Mouse (Mus musculus) lung, postnatal 10 days (tissue): ENCODE data around the gene Prdm9.
"Not testable (repeated sequence)": the region's sequence is repeated elsewhere in the genome, so short reads cannot be mapped to it uniquely, and the experiment has no call there.

Experiments used
- DNase-seq: peaks from one replicate; pipeline ENCODE4 v3.0.0; 2021

The Prdm9 gene

DNA sequence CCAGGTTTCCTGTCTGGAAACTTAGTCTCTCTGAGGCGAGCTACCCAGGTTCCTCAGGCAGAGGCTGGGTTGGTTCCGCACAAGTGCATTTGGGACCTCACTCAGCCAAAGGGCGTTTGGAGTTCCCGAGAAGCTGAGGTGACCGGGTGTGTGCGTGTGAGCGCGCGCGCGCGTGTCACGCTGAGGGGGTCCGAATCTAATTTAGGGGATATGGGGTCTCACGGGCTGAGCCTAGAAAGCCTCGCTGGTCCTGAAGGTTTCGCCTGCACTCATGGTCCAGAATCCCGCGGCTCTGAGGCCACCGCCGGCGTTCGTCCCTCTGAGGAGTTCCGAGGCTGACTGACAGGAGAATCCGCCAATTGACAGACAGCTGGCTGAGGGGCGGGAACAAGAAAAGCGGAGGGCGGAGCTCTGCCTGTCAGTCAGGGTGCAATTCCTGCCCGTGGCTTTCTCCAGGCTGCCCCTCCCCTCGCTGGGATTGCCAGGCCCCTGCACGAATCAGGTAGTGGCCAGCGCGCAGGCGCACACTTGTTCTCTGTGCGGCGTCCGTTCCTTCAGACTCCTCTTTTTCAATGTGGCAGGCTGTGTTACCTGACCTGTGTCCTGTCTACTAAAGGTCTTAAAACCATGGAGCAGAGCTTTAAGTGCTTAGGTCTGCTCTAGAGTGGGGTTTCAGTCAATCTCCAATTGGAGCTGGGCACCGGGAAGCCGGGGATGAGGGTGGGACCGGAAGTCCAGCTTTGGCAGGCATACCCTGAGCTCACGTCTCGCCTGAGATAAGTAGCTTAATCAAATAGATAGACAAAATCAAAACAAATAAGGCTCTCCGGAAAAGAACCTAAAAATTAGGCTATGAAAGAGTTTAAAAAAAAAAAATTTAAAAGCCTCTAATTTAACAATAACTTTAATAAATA is at the start of gene Prdm9:
Gene Prdm9, minus strand, starts transcription at position 341 of the 914 bp plus-strand sequence.
- DNase-seq, result peak; percentile 100

DNA sequence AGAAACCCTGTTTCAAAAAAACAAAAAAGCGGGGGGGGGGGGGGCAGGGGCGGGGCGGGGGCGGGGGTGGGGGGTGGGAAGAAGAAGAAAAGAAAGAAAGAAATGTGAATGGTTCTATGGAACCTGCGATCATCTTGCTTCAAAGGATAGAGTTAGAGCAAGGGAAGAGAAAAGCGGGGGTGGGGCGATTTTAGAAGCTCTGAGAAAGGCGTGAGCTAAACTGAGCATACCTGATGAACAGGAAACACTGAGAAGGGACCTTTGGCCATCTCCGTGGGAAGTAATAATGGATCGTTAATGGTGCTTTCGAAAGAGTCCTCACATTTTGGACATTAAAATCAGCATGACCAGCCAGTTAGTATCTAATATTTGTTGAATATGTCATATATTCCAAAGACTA is 35.3 kb upstream of the Prdm9 start:
- DNase-seq, result no peak

DNA sequence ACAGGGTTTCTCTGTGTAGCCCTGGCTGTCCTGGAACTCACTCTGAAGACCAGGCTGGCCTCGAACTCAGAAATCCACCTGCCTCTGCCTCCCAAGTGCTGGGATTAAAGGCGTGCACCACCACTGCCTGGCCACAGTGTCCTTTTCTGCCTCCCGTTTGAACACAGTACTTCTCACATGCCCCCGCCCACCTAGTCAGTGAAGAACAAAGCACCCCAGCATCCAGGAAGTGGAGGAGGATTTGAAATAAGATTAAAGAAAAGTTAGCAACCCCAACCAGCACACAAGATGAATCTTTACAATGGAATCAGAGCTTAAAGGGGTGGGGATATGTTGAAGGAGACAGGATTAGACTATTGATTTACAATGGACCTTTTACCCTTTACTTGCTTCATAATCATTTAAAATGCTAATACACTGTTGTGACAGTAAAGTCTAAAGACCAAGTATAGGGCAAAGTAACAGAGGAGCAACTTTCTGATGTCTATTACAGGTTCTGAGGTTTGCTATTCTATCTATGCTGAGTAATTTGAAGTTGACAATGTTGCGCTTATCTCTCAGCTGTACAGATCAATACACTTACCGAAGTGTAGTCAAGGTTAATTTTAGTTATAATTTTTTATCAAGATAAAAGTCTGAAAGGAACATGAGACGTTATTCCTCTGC is 27.2 kb upstream of the Prdm9 start:
- DNase-seq, result no peak

DNA sequence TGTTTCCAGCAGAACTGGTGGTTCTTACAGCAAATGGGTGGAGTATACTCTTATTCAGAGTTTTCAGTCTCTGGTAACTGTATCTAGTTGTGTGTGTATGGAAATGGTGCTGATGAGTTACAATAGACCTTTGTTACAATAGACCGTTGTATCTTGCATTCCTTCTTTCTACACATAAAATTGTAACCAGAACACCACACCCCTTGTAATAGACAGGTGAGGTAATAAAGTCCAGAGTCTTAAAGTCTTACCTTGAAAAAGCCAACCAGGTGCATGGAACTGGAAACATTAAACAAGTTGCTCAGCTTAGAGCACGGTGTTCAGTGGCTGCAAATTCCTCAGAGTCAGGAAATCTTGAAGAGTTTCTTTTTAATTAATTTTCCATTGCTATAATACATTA is 24.0 kb upstream of the Prdm9 start:
- no peak for DNase-seq

DNA sequence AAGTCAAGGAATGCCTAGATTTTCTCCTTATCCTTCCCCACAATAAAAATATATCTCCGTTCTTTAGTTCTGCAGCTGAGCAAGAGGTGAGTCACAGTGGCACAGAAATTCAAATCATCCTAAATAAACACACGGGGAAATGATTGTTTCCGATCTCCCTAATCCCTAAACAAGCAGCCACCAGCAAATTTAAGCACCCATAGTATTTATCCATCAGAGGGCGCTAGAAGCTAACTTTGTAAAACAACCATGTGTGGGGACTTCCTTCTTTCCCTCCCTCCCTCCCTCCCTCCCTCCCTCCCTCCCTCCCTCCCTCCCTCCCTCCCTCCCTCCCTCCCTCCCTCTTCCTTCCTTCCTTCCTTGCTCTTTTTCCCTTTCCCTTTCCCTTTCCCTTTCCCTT is 21.5 kb upstream of the Prdm9 start:
- no peak for DNase-seq

DNA sequence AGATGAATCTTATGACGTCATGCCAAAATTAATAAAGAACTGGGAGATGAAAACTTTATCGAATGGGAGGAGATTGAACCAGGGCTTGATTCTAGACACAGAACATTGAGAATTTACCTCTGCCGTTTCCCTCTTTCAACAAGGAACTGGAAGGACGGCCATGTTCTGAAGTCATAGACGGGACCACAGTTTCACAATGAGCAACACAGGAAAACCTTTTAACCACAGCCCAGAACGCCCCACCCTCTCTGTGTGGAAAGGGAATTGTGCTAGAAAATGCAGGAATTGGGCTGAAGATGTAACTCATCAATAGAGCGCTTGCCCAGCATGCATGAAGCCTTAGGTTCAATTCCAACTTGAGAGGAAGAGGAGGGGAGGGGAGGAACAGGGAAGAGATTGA is 18.9 kb upstream of the Prdm9 start:
- no peak for DNase-seq

DNA sequence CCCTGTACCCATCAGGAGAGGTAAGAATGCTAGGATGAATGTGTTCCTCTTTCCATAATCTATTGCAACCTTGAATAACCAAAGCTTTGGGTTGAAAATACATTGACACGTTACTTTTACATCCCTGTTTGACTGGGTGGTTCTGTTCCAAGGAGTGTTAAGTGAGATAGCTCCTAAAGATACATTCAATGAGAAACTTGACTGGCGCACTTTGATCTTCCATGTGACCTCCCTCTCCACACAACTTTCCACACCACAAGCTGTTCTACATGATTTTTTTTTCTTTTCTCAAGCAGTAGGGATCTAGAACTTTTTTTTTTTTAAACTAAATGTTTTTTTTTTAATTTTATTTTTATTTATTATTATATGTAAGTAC is 15.9 kb upstream of the Prdm9 start:
- no peak for DNase-seq

DNA sequence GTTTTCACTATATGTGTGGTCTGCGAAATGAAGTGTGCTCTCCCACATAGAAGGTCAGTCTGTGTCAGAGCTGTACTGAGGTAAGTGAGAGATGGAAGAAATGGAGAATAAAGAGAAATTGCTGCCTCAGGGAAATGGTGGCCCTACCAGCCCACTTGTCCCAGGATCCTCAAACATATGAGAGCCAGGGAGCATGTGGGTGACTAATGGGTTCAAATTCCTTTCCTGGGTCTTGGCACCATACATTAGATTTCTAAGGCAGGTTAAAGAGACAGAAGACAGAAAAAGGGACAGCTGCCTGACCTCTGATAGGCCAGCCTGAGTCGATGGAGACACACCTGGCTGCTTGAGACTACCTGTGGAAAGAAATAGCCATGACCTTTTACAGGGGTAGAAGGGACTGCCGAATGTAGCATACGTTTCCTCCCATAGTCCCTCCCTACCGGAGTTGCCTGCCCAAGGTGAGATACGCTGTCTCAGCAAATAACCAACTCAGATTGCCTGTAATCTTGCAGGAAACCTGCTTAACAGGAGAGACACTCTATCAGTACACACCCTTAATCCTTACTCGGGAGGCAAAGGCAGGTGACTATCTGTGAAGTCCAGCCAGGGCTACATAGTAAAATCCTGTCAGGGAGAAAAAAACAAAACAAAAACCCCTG is 15.4 kb upstream of the Prdm9 start:
- no peak for DNase-seq

DNA sequence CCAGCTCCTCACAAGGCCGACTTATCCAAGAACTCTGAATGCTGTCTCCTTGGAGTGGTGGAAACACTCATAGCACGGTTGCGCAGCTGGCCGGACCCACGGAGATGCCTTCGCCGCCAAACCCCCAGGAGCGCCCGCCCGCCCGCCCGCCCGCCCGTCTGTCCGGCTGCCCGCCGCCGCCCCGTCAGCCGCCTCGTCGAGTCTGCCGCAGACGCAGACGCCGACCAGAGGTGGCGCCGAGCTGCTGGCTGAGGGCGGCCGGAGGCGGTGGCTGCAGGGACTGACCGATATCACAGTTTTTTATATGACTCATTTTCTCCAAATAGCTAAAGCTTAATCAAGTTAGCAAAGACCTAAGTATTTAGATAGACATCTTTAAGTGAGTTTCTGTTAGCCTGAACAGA is 13.1 kb upstream of the Prdm9 start:
- DNase-seq, result peak; percentile 32

DNA sequence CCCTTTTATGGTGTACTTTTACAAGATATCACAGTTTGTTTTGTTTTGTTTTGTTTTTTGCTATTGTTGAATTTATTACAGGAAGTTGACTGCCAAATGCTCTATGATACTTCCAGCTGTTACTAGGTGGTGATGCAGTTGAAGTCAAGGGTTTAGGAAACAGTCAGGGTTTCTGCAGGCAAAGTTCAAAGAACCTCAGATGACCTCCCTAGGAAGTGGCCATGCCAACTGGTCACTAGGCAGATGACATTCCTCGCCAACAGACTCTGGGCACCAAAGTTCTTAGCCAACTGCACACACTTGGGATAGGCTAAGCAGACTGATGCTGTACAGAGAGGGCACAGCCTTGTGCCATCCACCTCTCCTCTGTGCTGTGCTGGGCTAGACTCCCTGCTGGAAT is 10.9 kb upstream of the Prdm9 start:
- DNase-seq, result no peak

DNA sequence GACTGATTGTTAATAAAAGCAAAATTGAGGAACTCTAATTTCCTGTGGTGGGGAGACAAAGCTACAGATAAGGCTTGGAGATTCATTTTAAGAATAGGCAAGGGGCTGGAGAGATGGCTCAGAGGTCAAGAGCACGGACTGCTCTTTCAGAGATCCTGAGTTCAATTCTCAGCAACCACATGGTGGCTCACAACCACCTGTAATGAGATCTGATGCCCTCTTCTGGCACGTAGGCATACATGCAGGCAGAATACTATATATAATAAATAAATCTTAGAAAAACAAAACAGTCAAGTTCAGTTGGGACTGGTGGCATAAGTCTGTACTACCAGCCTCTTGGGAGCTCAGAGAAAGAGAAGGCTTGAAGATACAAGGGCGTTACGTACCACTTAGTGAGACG is 2.8 kb upstream of the Prdm9 start:
- no peak for DNase-seq

DNA sequence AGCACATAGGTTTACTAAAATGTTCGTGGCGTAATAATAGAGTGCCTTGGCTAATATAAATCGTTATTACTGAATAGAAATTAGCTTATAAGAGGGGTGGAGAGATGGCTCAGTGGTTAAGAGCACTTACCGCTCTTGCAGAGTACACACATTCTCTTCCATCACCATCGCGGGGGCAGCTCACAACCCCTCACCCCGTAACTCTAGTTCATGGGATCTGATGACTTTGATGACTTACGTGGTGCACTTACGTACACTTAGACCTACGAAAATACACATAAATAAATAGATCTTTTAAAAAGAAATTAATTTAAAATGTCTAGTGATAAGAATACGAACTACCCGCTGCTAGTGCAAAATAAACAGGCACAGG is 760 bp upstream of the Prdm9 start:
- DNase-seq, result no peak

DNA sequence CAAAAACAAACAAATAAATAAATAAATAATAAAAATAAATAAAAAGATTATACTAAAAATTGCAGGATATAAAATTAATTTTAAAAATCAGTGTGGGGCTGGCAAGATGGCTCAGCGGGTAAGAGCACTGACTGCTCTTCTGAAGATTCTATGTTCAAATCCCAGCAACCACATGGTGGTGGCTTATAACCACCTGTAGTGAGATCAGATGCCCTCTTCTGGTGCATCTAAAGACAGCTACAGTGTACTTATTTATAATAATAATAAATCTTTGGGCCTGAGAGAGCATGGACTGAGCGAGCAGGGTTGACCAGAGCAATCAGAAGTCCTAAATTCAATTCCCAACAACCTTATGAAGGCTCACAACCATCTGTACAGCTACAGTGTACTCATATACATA is 4.2 kb downstream of the Prdm9 start:
- DNase-seq, result no peak

DNA sequence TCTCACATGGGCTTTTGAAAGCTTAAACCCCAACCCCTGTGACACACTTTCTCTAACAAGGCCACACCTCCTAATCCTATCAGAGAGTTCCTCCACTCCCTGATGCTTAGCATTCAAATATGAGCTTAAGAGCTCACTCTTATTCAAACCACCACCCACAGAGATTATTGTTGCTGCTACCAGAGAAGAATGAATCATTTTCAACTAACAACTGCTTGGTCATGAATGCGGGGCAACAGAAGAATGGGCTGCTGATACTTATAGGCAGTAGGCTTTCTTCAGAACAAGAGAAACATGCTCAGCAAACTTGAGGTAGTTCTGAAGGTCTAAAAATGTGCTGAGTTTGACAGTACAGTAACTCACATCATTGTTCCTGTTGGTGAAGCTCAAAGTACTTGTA is 14.4 kb downstream of the Prdm9 start:
- no peak for DNase-seq

DNA sequence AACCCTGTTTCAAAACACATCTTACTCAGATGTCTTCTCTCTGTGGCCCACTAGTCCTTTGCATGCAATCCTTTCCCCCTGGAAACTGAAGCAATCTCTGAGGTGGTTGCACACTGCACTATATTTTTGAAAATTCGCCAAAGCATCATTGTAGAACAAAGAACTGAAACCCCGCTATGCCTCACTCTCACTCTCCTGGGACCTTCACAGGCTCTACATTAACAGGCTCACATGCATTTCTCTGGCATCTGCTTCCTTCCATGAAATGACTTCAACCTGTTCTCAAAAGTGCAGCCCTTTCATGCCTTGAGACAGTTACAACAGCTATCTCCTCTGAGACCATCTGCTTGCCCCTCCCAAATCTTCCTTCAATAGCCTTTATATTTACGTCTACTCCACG is 17.7 kb downstream of the Prdm9 start:
- DNase-seq, result no peak

DNA sequence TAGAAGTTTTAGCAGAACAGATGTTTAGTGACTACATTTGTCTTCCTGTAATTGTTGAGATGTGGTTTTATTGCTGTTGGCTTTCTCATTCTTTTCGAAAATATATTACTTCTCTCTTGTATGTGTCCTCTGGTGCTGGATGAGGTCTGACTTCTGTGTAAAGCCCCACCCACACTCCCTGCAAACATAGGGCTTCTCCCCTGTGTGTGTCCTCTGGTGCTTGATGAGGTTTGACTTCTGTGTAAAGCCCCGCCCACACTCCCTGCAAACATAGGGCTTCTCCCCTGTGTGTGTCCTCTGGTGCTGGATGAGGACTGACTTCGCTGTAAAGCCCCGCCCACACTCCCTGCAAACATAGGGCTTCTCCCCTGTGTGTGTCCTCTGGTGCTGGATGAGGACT is 20.3 kb downstream of the Prdm9 start:
- DNase-seq, result not testable (repeated sequence)

DNA sequence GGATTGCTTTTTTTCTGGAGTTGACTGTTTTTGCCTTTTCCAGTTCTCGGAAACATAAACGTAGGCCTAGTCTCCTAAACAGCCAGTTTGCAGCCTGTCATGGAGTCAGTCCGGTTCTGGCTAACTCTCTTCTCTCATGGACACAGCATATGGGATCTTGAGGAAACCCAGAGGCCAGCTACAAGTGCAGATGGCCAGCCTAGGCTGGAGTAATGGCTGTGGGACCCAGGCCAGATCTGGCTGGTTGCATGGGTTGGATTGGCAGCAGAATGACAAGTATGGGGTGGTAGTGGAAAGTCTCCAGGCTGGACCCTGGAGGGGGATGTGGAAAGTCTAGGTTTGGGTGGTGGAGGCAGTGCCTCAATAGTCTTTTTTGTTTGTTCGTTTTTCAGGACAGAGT is 23.8 kb downstream of the Prdm9 start:
- no peak for DNase-seq

DNA sequence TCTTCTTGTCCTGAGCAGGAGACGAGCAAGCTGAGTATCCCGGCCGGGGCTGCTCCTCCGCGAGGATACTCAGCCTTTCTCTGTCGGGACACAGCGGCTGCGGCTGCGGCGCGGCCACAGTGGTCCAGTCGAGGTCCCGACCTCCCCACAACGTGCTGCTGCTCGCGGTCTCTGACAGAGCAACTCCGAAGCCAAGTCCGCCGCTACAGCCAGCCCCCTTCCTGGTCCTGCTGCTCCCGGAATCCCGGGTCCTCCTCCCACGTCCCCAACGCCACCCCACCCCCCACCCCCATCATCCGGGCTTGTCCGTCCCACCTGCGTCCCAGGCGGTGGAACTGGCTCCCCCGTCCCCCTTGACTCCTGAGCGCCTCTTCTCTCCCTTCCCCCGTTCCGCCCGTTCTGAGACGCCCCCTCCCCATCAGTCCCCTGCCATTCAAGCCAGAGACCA is 27.7 kb downstream of the Prdm9 start:
- peak; percentile 29 for DNase-seq

DNA sequence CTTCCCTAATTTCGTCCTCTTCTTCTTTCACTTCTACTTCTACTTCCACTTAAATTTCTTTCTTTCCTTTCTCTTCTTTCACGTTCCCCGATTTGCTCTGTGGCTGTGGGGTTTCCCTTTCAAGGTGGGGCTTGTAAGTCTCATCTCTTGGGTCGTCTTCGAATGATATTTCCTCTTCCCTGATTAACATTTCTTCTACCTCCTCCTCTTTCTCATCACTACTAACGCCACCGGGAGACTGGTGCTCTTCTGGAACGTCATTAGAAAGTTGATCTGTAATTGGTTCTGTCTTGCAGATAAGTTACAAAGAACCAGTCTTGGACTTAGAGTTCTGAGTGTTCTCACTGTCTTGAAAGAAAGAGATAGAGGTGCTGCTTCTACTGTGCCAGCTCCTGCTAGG is 28.2 kb downstream of the Prdm9 start:
- no peak for DNase-seq

DNA sequence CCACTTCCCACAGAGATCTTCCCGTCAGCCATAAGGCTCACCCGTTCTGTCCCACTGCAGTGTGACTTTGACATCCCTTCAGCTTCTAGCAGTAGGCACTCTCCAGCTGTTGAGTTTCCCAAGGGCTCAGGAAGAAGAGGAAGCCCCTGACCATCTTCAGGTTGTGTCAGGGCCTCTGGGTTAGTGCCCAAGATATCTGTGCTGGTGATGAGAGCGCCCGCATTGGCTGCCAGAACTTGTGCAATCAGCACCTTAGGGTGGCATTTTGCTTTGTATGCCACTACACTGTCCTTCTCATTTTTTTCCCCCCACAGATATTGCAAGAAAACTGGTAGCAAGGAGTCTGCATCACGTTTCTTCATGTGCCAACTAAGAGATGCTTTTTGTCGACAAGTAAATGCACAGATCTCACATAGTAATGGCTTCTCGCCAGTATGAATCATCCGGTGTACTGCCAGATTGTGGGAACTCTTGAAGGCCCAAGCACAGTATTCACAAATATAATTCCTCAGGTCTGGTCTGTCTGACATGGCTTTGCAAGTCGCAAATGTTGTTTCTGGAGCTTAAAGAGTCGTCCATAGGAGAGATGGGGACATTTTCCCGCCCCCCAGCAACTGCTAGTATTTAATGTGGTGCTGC is 28.9 kb downstream of the Prdm9 start:
- DNase-seq, result no peak

DNA sequence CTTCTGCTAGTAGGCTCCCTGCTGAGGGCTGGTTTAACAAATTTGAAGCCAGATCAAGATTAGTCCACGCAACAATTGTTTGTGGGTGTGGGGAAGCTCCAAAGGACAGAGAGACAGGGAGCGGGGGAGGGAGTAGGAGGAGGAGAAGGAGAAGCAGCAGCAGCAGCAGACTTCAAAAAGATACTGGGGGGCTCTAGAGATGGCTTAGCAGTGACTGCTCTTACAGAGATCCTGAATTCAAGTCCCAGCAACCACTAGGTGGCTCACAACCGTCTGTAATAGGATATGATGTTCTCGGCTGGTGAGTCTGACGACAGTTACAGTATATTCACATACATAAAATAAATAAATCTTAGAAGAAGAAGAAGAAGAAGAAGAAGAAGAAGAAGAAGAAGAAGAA is 34.0 kb downstream of the Prdm9 start:
- DNase-seq, result peak; percentile 51

DNA sequence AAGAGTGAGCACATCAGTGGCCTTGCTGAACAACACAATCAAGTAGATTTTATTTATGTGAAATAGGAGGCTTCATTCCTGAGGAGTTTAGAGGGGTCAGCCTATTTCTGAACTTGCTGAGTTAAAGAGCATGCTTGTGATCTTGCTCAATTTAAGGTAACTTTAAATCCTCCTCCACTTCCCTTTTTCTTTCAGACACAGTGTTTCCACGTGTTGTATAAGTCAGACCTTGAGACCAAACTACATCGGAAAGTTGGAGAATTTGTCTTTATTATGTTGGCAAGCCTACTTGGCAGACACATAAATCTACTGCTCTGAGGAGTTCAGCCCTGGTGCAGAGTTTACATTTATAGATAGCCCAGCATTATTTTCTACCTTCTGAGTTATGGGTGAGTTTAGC is 35.3 kb downstream of the Prdm9 start:
- no peak for DNase-seq

DNA sequence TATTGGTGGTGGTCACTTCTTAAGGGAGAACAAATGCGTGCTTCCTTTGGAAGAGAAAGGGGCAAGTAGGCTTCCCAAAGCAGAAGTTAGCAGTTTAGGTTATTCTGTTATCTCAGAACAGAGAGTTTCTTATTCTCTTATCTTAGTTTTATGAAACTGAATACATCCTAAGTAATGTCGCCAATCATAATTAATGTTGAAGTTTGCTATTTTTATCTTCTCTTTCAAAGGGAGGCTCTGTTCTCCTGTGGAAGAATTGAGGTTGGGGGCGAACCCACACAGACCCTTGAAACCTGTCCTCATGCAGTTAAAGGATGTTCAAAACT is 36.4 kb downstream of the Prdm9 start:
- no peak for DNase-seq
